Mouse (Mus musculus) embryo, embryonic 11 days (tissue): ENCODE data around the gene Klhl10.

Experiments used
- DNase-seq: peaks from one replicate; pipeline ENCODE4 v3.0.0-alpha.2; 2015

Klhl10 gene

GRCm38 (mm10) chr11:100465833-100466232, 24.1 kb downstream of the Klhl10 start:
- DNase-seq: no peak

- DNase-seq: peak; percentile 20
Observed at GRCm38 (mm10) chr11:100471352-100472196, 29.9 kb downstream of the Klhl10 start.

- peak; percentile 94 for DNase-seq
Observed at GRCm38 (mm10) chr11:100472197-100472934, 30.6 kb downstream of the Klhl10 start, which contains the start of gene Klhl11. Klhl11 (minus strand) TSS chr11:100472741.

GRCm38 (mm10) chr11:100472935-100473295, 31.2 kb downstream of the Klhl10 start:
- no peak for DNase-seq

GRCm38 (mm10) chr11:100476281-100476680, 34.6 kb downstream of the Klhl10 start:
- DNase-seq: no peak

- DNase-seq: no peak
Observed at GRCm38 (mm10) chr11:100479152-100479551, 37.4 kb downstream of the Klhl10 start.

- DNase-seq: no peak
Observed at GRCm38 (mm10) chr11:100484461-100484860, 42.7 kb downstream of the Klhl10 start.

- peak; percentile 61 for DNase-seq
Observed at GRCm38 (mm10) chr11:100485801-100486538, 44.3 kb downstream of the Klhl10 start.

- DNase-seq: peak; percentile 18
Observed at GRCm38 (mm10) chr11:100490951-100491350, 49.2 kb downstream of the Klhl10 start.

- no peak for DNase-seq
Observed at GRCm38 (mm10) chr11:100493771-100494170, 52.1 kb downstream of the Klhl10 start.

GRCm38 (mm10) chr11:100500241-100500640, 58.5 kb downstream of the Klhl10 start:
- DNase-seq: no peak

- DNase-seq: no peak
Observed at GRCm38 (mm10) chr11:100500651-100501050, 58.9 kb downstream of the Klhl10 start.

GRCm38 (mm10) chr11:100501321-100501720, 59.6 kb downstream of the Klhl10 start:
- DNase-seq: no peak

GRCm38 (mm10) chr11:100504990-100505660, 63.4 kb downstream of the Klhl10 start:
- no peak for DNase-seq

GRCm38 (mm10) chr11:100505997-100506396, 64.3 kb downstream of the Klhl10 start:
- no peak for DNase-seq
